Mouse (Mus musculus) CD4-positive naive resting alpha-beta T cell, adult 76 days (primary cell): ENCODE measurements around the gene Cldn24. TPM values are rescaled to one million over a fixed set of nuclear protein-coding genes. Genes with fewer than 3 reads are reported as not detected.

ENCODE experiments used
- total RNA-seq: library from RNA; stranded (reverse); gene quantifications from one replicate; pipeline ENCODE4 v1.2.4, GENCODE M21; 2023

Gene Cldn24
- total RNA-seq: not detected

GRCm38 (mm10) chr8:47821843-47822242, at the start of gene Cldn24:
Gene Cldn24, plus strand, starts transcription at chr8:47822143.

GRCm38 (mm10) chr8:47824182-47824581, 2.2 kb downstream of the Cldn24 start, which contains the start of gene Cldn22:
Gene Cldn22, plus strand, starts transcription at chr8:47824482.

Other genes with a start within 250 kb of the Cldn24 start
- 32.9 TPM for gene Ing2, start 146.6 kb upstream of the Cldn24 start, total RNA-seq
- gene Cdkn2aip, start 108.2 kb upstream of the Cldn24 start, total RNA-seq: 38.9 TPM
- gene Cldn22, start 2.3 kb downstream of the Cldn24 start, total RNA-seq: not detected
- 1.2 TPM for gene Wwc2, start 168.8 kb downstream of the Cldn24 start, total RNA-seq